Comparison of ENCODE assay signal across 9 mouse cellular contexts in the genomic region with DNA sequence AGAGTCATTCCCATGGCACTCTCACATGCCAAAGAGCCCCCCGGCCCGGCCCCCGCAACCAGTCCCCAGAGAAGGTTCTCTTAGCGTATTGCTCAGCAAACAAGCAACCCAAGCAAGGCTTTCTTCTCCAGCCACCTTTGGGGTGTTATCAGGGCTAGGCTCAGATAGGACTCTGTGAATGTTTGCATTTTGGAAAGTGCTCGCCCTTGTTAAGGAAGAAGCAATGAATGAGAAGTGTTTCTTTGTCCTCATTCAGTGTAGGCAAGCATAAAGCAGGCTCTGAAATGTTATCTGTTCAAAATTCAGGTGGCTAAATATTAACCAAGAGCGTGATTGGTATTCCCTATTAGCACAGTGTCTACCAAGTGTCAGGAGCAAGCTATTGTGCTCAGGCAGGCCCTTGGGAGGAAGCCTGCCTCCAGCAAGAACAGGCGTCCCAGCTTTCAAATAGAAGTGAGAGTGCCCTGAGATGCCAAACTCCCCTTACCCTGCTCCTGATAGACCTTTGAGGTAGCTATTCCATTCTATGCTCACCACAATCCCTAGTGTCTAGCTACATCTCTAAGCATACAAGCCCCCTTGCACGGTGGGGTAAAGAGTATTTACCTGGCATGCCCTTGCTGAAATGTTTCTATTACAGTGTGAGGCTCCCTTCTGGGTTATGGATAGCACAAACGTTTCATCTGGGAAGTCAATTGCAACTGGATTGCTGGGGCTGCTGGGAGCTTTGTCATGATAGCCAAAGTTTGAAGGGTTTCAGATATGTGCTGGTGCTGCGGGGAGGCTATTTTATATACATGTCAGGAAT.
A peak's percentile ranks its signal among the peaks of the same experiment; 100 is the strongest.
DNase-seq lines count a peak whose midpoint lies in the region; ATAC-seq and TF ChIP-seq lines count a peak whose summit lies in the region.
"Had no signal": no experiment of that assay in that cellular context is flagged by ENCODE, and none has a peak within 500 bp of the region (broad histone marks: within the 10 kb centered on the region; RNA-seq: fewer than 3 reads in every experiment).

No protein-coding gene starts in this region.

- no peak for ATAC-seq in heart, embryonic 13.5 days (ENCODE audit: extremely low read depth, insufficient number of reproducible peaks, low FRiP score, low TSS enrichment)
- ATAC-seq in lung, embryonic 15.5 days (ENCODE audit: borderline replicate concordance, extremely low read depth, low FRiP score, low TSS enrichment): no peak
- ATAC-seq in heart, postnatal 0 days (ENCODE audit: insufficient read depth, low read depth): no peak
- no peak for ATAC-seq in neural tube, embryonic 15.5 days (ENCODE audit: low FRiP score)
- no peak for ATAC-seq in granulocyte monocyte progenitor cell, adult 5-6 weeks (replicated peaks; ENCODE audit: poor library complexity, severe bottlenecking)

- TF ChIP-seq CTCF in heart, postnatal 0 days (IDR thresholded peaks at IDR 0.05; ENCODE audit: low read depth): no peak

- peak overlapping the region; percentile 97 for H3K27ac ChIP-seq in heart, embryonic 13.5 days (replicated peaks)
- peak overlapping the region; percentile 97 for H3K27ac ChIP-seq in lung, embryonic 15.5 days
- peak overlapping the region; percentile 86 for H3K27ac ChIP-seq in heart, postnatal 0 days (ENCODE audit: low read depth)
- H3K27ac ChIP-seq in neural tube, embryonic 15.5 days (replicated peaks): peak overlapping the region; percentile 71

- H3K27me3 ChIP-seq in heart, embryonic 13.5 days (replicated peaks): no peaks in the 10 kb centered on the region
- H3K27me3 ChIP-seq in lung, embryonic 15.5 days: no peaks in the 10 kb centered on the region
- H3K27me3 ChIP-seq in heart, postnatal 0 days (ENCODE audit: control insufficient read depth, insufficient read depth, low read length): no peaks in the 10 kb centered on the region
- no peaks in the 10 kb centered on the region for H3K27me3 ChIP-seq in neural tube, embryonic 15.5 days (replicated peaks)

- 31% methylated on average over 10 of the region's 10 CpGs for WGBS in heart, embryonic 13.5 days
- 47% methylated on average over 10 of the region's 10 CpGs for WGBS in lung, embryonic 15.5 days
- 41% methylated on average over 10 of the region's 10 CpGs for WGBS in heart, postnatal 0 days
- WGBS in neural tube, embryonic 15.5 days: 62% methylated on average over 10 of the region's 10 CpGs

- H3K9ac ChIP-seq in heart, embryonic 13.5 days: peak overlapping the region; percentile 55
- no peak overlapping the region for H3K9ac ChIP-seq in lung, embryonic 15.5 days
- H3K9ac ChIP-seq in heart, postnatal 0 days (replicated peaks; ENCODE audit: low read depth, low read length): no peak overlapping the region
- no peak overlapping the region for H3K9ac ChIP-seq in neural tube, embryonic 15.5 days (replicated peaks)

- no peak for DNase-seq in heart, adult 8-10 months (ENCODE audit: low spot score)
- DNase-seq in lung, postnatal 10 days: no peak
- DNase-seq in heart, postnatal 0 days (ENCODE audit: low spot score): no peak
- DNase-seq in left cerebral cortex, adult 11 months (ENCODE audit: low spot score): no peak
- DNase-seq: thymus, postnatal 14 days had no signal

- peaks cover 93% of the 10 kb centered on the region for H3K4me1 ChIP-seq in heart, embryonic 13.5 days
- peaks cover 63% of the 10 kb centered on the region for H3K4me1 ChIP-seq in lung, embryonic 15.5 days
- H3K4me1 ChIP-seq in heart, postnatal 0 days (ENCODE audit: control insufficient read depth, insufficient read depth): peaks cover 74% of the 10 kb centered on the region
- H3K4me1 ChIP-seq in neural tube, embryonic 15.5 days: peaks cover 35% of the 10 kb centered on the region

- no peaks in the 10 kb centered on the region for H3K9me3 ChIP-seq in heart, embryonic 13.5 days
- no peaks in the 10 kb centered on the region for H3K9me3 ChIP-seq in lung, embryonic 15.5 days
- no peaks in the 10 kb centered on the region for H3K9me3 ChIP-seq in heart, postnatal 0 days (replicated peaks; ENCODE audit: control insufficient read depth, low read length)
- no peaks in the 10 kb centered on the region for H3K9me3 ChIP-seq in neural tube, embryonic 15.5 days (replicated peaks)

- no peaks in the 10 kb centered on the region for H3K36me3 ChIP-seq in heart, embryonic 13.5 days
- no peaks in the 10 kb centered on the region for H3K36me3 ChIP-seq in lung, embryonic 15.5 days
- no peaks in the 10 kb centered on the region for H3K36me3 ChIP-seq in heart, postnatal 0 days (replicated peaks; ENCODE audit: control insufficient read depth, insufficient read depth, low read length)
- H3K36me3 ChIP-seq in neural tube, embryonic 15.5 days: no peaks in the 10 kb centered on the region

- peak overlapping the region; percentile 50 for H3K4me2 ChIP-seq in heart, embryonic 13.5 days
- H3K4me2 ChIP-seq in lung, embryonic 15.5 days: no peak overlapping the region
- H3K4me2 ChIP-seq in heart, postnatal 0 days (ENCODE audit: low read depth, low read length): no peak overlapping the region
- H3K4me2 ChIP-seq in neural tube, embryonic 15.5 days: no peak overlapping the region

- H3K4me3 ChIP-seq in heart, embryonic 13.5 days: no peak overlapping the region
- no peak overlapping the region for H3K4me3 ChIP-seq in lung, embryonic 15.5 days
- H3K4me3 ChIP-seq in heart, postnatal 0 days (ENCODE audit: low read depth, low read length): no peak overlapping the region
- no peak overlapping the region for H3K4me3 ChIP-seq in neural tube, embryonic 15.5 days (replicated peaks)

- TF ChIP-seq EP300 in heart, postnatal 0 days (IDR thresholded peaks at IDR 0.05; ENCODE audit: low read depth): no peak
